Mouse (Mus musculus) hindbrain, embryonic 16.5 days (tissue): Measurements from ENCODE around the gene Ehmt2. TPM values are rescaled to one million over a fixed set of nuclear protein-coding genes. Genes with fewer than 3 reads are reported as not detected.
"Not testable (repeated sequence)": the region's sequence is repeated elsewhere in the genome, so short reads cannot be mapped to it uniquely, and the experiment has no call there.

ENCODE experiments used
- ATAC-seq: fragments of 200-750 bp; cut with Nextera tagmentation; 2 replicates; pipeline ENCODE4 v1.8.0; 2017; ENCODE audit warnings: moderate TSS enrichment, moderate library complexity
- H3K27ac ChIP-seq: fragments of 300-500 bp; sonication (generic); 2 replicates; pipeline ENCODE4 v1.5.1; 2014; ENCODE audit warnings: low read depth, mild to moderate bottlenecking, control low read depth, low read length, moderate library complexity
- H3K27me3 ChIP-seq: fragments of 300-500 bp; sonication (generic); replicated peaks from 2 replicates; pipeline ENCODE4 v1.6.1; 2014; ENCODE audit warnings: low read length; ENCODE audit not compliant: control insufficient read depth, insufficient read depth
- H3K36me3 ChIP-seq: fragments of 300-500 bp; sonication (generic); 2 replicates; pipeline ENCODE4 v1.6.1; 2014; ENCODE audit warnings: mild to moderate bottlenecking, low read length, moderate library complexity, mixed read lengths; ENCODE audit not compliant: control insufficient read depth, insufficient read depth
- H3K4me1 ChIP-seq: fragments of 300-500 bp; sonication (generic); 2 replicates; pipeline ENCODE4 v1.6.1; 2014; ENCODE audit warnings: low read depth, low read length; ENCODE audit not compliant: control insufficient read depth, insufficient read depth
- H3K4me2 ChIP-seq: fragments of 300-500 bp; sonication (generic); 2 replicates; pipeline ENCODE4 v1.6.1; 2014; ENCODE audit warnings: mild to moderate bottlenecking, low read length, control low read depth, moderate library complexity
- H3K4me3 ChIP-seq: fragments of 300-500 bp; sonication (generic); 2 replicates; pipeline ENCODE4 v1.5.1; 2014; ENCODE audit warnings: mild to moderate bottlenecking, low read length, control low read depth, moderate library complexity
- H3K9ac ChIP-seq: fragments of 300-500 bp; sonication (generic); 2 replicates; pipeline ENCODE4 v1.6.1; 2014; ENCODE audit warnings: low read depth, mild to moderate bottlenecking, control low read depth, low read length, moderate library complexity
- H3K9me3 ChIP-seq: fragments of 300-500 bp; sonication (generic); 2 replicates; pipeline ENCODE4 v1.6.1; 2014; ENCODE audit warnings: mild to moderate bottlenecking, low read length, moderate library complexity; ENCODE audit not compliant: control insufficient read depth
- whole genome bisulfite sequencing: fragments of 180-500 bp; shearing (Covaris S2); extraction: QIAGEN DNeasy Blood & Tissue Kit; methylation state at CpG from one replicate; pipeline ENCODE4 v1.1.7; 2014; 5-methylcytosine and 5-hydroxymethylcytosine counted together
- polyA plus RNA-seq: library from polyadenylated mRNA; unstranded; fragments of >200 nt; fragmentation: Nextera tagmentation; extraction: Ambion mirVana; gene quantifications from 2 replicates; pipeline ENCODE4 v1.2.1, GENCODE M21; 2015

Gene Ehmt2
- polyA plus RNA-seq, 1 experiment from 2014 or later = 81.9 TPM

GRCm38 (mm10) chr17:34896366-34896765, 1.9 kb upstream of the Ehmt2 start:
- 87% methylated on average over 17 of the region's 17 CpGs for WGBS
- H3K4me3 ChIP-seq = no peak overlapping the region
- peaks cover 3% of the 10 kb centered on the region; the same call in 1 of the 2 replicates for H3K36me3 ChIP-seq
- peaks cover 37% of the 10 kb centered on the region for H3K4me1 ChIP-seq
- no peak for ATAC-seq
- no peak overlapping the region; the same call in 1 of the 2 replicates for H3K9ac ChIP-seq
- peak overlapping the region; percentile 67 for H3K4me2 ChIP-seq
- no peak overlapping the region for H3K27ac ChIP-seq
- no peaks in the 10 kb centered on the region for H3K9me3 ChIP-seq
- no peaks in the 10 kb centered on the region for H3K27me3 ChIP-seq

- peaks cover 37% of the 10 kb centered on the region for H3K4me1 ChIP-seq
- ATAC-seq = no peak
- peaks cover 3% of the 10 kb centered on the region; the same call in 1 of the 2 replicates for H3K36me3 ChIP-seq
- H3K9ac ChIP-seq = peak overlapping the region; percentile 98
- H3K4me3 ChIP-seq = peak overlapping the region; percentile 87
- peak overlapping the region; percentile 98 for H3K27ac ChIP-seq
- peak overlapping the region; percentile 87 for H3K4me2 ChIP-seq
- 15% methylated on average over 10 of the region's 10 CpGs for WGBS
- H3K9me3 ChIP-seq = no peaks in the 10 kb centered on the region
- no peaks in the 10 kb centered on the region for H3K27me3 ChIP-seq
These were observed 703 bp upstream of the Ehmt2 start for GRCm38 (mm10) chr17:34897373-34898159.

GRCm38 (mm10) chr17:34898706-34899052, 410 bp downstream of the Ehmt2 start:
- Histone ChIP-seq H3K4me1 (peaks cover 34% of the 10 kb centered on the region), H3K4me3 (peak overlapping the region; percentile 87), H3K36me3 (peaks cover 13% of the 10 kb centered on the region)

DNA sequence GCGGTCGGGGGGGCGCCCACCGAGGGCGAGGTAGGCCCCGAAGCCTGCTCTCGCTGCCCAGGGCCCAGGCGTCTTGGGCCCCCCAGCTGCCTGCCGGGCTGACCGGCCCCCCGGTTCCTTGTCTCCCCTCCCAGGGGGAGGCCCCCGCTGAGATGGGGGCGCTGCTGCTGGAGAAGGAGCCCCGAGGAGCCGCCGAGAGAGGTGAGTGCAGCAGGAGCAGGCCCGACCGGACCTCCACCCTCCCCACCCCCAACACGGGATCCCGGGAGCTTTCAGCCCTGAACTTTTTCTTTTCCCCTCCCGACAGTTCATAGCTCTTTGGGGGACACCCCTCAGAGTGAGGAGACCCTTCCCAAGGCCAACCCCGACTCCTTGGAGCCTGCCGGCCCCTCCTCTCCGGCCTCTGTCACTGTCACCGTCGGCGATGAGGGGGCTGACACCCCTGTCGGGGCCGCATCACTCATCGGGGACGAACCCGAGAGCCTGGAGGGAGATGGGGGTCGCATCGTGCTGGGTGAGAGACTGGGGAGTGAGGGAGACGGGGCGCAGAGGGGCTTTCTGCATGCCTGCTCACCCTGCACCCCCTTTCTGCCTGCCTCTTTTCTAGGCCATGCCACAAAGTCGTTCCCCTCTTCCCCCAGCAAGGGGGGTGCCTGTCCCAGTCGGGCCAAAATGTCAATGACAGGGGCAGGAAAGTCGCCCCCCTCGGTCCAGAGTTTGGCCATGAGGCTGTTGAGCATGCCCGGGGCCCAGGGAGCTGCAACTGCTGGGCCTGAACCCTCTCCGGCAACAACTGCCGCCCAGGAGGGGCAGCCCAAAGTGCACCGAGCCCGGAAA, 1.0 kb downstream of the Ehmt2 start:
- peaks cover 34% of the 10 kb centered on the region for H3K4me1 ChIP-seq
- under 1% methylated on average over 35 of the region's 45 CpGs for WGBS
- peak overlapping the region; percentile 98 for H3K27ac ChIP-seq
- peaks cover 15% of the 10 kb centered on the region for H3K36me3 ChIP-seq
- no peaks in the 10 kb centered on the region for H3K9me3 ChIP-seq
- peak overlapping the region; percentile 87 for H3K4me2 ChIP-seq
- peak overlapping the region; percentile 98 for H3K9ac ChIP-seq
- H3K27me3 ChIP-seq = no peaks in the 10 kb centered on the region
- no peak for ATAC-seq
- peak overlapping the region; percentile 87 for H3K4me3 ChIP-seq

More at GRCm38 (mm10) chr17:34898706-34899052, 410 bp downstream of the Ehmt2 start:
- Histone ChIP-seq H3K4me2 (peak overlapping the region; percentile 87), H3K9ac (peak overlapping the region; percentile 98), H3K27ac (peak overlapping the region; percentile 98), H3K9me3 (no peaks in the 10 kb centered on the region), H3K27me3 (no peaks in the 10 kb centered on the region)
- no peak for ATAC-seq
- WGBS = 0% methylated on average over 17 of the region's 47 CpGs

DNA sequence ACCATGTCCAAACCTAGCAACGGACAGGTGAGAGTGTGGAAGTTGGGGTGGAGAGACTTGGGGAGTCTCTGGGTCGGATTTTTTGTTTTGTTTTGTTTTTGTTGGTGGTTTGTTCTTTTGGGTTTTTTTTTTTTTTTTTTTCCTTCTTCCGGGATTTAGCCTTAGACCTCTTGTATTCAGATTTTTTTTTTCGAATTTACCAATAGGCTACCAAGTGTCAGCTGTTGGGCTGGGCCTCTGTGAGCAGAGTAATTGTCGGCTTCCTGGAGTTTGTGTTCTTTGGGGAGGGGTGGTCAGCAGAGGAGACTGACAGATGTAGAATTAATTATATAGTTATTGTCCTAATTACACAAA, 1.6 kb downstream of the Ehmt2 start:
- Histone ChIP-seq H3K4me1 (peaks cover 34% of the 10 kb centered on the region), H3K27me3 (no peaks in the 10 kb centered on the region), H3K27ac (peak overlapping the region; percentile 98; the same call in 1 of the 2 replicates), H3K4me3 (peak overlapping the region; percentile 87), H3K36me3 (peaks cover 19% of the 10 kb centered on the region), H3K9me3 (no peaks in the 10 kb centered on the region), H3K4me2 (peak overlapping the region; percentile 87), H3K9ac (peak overlapping the region; percentile 98)
- ATAC-seq = no peak
- WGBS = 3% methylated on average over 5 of the region's 5 CpGs

GRCm38 (mm10) chr17:34900826-34901225, 2.6 kb downstream of the Ehmt2 start:
- not testable (repeated sequence) for ATAC-seq, H3K27me3 ChIP-seq, H3K4me2 ChIP-seq, H3K9me3 ChIP-seq, H3K4me3 ChIP-seq, H3K9ac ChIP-seq, H3K27ac ChIP-seq
- H3K4me1 ChIP-seq = peaks cover 28% of the 10 kb centered on the region
- peaks cover 27% of the 10 kb centered on the region for H3K36me3 ChIP-seq

DNA sequence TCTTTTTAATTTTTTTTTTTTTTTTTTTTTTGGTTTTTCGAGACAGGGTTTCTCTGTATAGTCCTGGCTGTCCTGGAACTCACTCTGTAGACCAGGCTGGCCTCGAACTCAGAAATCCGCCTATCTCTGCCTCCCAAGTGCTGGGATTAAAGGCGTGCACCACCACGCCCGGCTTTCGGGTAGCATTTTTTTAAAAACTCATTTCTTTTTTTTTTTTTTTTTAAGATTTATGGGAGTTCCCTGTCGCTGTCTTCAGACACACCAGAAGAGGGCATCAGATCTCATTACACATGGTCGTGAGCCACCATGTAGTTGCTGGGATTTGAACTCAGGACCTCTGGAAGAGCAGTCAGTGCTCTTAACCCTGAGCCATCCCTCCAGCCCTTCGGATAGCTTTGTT, 3.7 kb downstream of the Ehmt2 start:
- ATAC-seq, H3K4me2 ChIP-seq, H3K27ac ChIP-seq, H3K9me3 ChIP-seq, H3K9ac ChIP-seq, H3K27me3 ChIP-seq, H3K4me3 ChIP-seq: not testable (repeated sequence)
- 91% methylated on average over 9 of the region's 10 CpGs for WGBS
- Histone ChIP-seq H3K36me3 (peaks cover 35% of the 10 kb centered on the region), H3K4me1 (peaks cover 18% of the 10 kb centered on the region)

DNA sequence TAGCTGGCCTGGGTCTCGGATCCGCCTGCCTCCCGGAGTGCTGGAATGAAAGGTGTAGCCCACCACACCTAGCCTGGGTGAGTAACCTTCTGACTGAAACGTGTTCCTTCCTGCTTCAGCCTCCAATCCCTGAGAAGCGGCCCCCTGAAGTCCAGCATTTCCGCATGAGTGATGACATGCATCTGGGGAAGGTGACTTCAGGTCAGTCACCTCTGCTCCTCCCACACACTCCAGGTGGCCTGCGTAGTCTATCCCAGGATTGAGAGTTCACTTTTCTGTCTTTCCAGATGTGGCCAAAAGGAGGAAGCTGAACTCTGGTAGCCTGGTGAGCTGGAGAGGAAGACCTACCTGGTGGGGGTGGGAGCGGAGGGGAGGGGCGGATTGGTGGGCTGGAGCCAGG, 4.6 kb downstream of the Ehmt2 start:
- ATAC-seq = no peak
- H3K9ac ChIP-seq = no peak overlapping the region
- peaks cover 43% of the 10 kb centered on the region for H3K36me3 ChIP-seq
- no peaks in the 10 kb centered on the region for H3K27me3 ChIP-seq
- H3K27ac ChIP-seq = no peak overlapping the region
- WGBS = 93% methylated on average over 9 of the region's 9 CpGs
- no peak overlapping the region for H3K4me2 ChIP-seq
- H3K4me1 ChIP-seq = peaks cover 9% of the 10 kb centered on the region
- H3K9me3 ChIP-seq = no peaks in the 10 kb centered on the region
- no peak overlapping the region for H3K4me3 ChIP-seq

DNA sequence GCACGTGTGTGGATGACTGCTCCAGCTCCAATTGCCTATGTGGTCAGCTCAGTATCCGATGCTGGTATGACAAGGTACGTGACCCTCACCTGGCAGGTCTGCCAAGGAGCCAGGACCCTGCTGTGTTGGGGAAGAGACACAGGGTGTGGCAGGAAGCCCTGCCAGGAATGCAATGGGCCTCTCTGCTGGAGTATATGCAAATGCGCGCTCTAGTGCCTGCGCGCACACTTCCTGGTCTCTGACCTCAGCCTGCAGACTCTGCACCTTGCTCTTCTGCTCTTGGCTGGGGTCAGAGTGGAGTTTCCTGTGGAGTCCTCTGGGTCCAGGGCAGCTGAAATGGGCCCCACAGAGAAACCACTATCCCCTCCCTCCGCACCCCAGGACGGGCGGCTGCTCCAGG, 12.7 kb downstream of the Ehmt2 start:
- no peak for ATAC-seq
- 90% methylated on average over 10 of the region's 10 CpGs for WGBS
- no peaks in the 10 kb centered on the region for H3K9me3 ChIP-seq

More for the DNA sequence above, 12.7 kb downstream of the Ehmt2 start:
- no peak overlapping the region for H3K9ac ChIP-seq
- H3K4me1 ChIP-seq = no peaks in the 10 kb centered on the region
- no peak overlapping the region for H3K4me3 ChIP-seq
- H3K27me3 ChIP-seq = no peaks in the 10 kb centered on the region
- no peak overlapping the region for H3K27ac ChIP-seq
- peaks cover 74% of the 10 kb centered on the region for H3K36me3 ChIP-seq
- H3K4me2 ChIP-seq = no peak overlapping the region
